Mouse (Mus musculus) CD8-positive naive resting alpha-beta T cell, adult 2 months (primary cell): ENCODE data around the gene Ntrk1.

Experiments used
- DNase-seq, 2 experiments: peaks; one replicate each; pipeline ENCODE4 v3.0.0; 2022; ENCODE audit warnings: low read depth in 2 of 2, low spot score in 2 of 2

Gene Ntrk1

GRCm38 (mm10) chr3:87789248-87789647 lies 5.7 kb downstream of the Ntrk1 start:
- no peak for DNase-seq

GRCm38 (mm10) chr3:87785626-87786214 lies 9.2 kb downstream of the Ntrk1 start:
- DNase-seq = no peak

- no peak for DNase-seq
These were observed 9.8 kb downstream of the Ntrk1 start for GRCm38 (mm10) chr3:87785156-87785555.

DNA sequence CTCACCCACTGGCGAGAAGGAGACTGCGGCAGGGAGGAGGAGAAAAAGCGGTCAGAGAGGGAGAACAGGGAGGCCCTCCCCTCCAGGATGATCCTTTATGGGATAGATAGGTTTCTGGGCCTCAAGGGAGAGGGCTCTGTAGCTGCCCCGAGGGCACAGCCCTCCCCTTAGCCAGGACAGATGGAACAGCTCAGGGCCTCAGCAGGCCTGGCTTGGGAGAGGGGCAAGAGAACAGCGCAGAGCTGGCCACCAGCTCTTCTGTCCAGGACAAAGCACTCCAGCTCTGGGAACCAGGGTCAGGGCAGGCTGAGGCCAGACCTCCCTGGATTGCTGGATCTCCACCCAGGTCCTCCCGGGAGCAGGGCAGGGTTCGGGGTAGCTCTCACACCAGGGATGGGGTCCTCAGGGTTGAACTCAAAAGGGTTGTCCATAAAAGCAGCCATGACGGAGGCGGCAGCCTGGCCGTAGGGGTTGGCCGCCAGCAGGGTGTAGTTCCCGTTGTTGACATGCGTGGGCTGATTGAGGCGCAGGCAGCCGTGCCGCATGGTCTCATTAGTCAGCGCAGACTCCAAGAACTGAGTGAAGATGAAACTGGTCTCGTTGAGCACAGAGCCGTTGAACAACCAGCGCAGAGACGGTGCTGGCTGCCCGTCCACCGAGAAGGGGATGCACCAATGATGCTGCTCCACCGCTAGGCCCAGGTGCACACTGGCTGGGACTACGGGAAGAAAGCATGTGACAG lies 11.5 kb downstream of the Ntrk1 start:
- DNase-seq = no peak

DNA sequence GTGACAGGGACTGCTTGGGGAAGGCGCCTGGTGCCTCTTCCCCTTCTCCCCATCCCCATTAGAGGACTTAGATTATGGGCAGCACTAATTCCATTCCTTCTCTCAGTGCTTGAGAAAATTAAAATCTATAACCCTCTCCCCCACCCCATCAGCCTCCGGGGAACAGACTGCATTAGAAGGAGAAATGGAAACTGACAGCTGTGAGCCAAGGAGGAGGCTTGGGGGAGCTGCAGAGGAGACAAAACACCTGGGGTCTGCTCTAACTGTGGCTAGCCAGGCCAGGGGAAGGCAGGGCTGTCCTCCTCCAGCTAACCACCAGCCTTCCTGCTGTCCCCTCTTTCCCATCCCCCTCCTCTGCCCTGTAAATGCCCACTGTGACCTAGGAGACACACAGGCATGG lies 15.9 kb downstream of the Ntrk1 start:
- no peak for DNase-seq

- DNase-seq = no peak
These were observed 16.7 kb downstream of the Ntrk1 start for GRCm38 (mm10) chr3:87778283-87778682.

DNA sequence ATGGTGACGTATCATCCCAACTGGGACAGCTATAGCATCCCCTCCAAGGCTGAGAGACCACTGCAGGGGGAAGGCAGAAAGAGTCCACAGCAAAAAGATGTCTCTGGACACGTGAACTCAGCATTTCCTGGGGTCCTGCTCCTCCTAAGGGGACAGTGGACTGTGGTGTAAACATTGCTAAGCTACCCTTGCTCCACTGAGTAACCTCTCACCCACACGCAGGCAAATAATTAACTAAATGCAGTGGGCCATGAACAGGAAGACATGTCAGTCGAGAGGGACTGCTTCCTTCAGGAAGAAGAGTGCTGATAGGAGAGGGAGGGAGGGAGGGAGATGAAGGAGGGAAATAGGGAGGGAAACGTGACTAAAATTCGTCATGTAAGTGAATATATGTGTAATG lies 23.9 kb downstream of the Ntrk1 start:
- DNase-seq = no peak

- DNase-seq = peak; percentile 50 to 70
These were observed 24.7 kb downstream of the Ntrk1 start for GRCm38 (mm10) chr3:87770280-87770679.

- no peak for DNase-seq
These were observed 25.5 kb downstream of the Ntrk1 start for GRCm38 (mm10) chr3:87769506-87769905.

- DNase-seq = peak; percentile 77 to 84
These were observed 26.1 kb downstream of the Ntrk1 start for GRCm38 (mm10) chr3:87768844-87769243.

- DNase-seq = no peak
These were observed 26.5 kb downstream of the Ntrk1 start for GRCm38 (mm10) chr3:87768431-87768830.

GRCm38 (mm10) chr3:87767764-87768163 lies 27.2 kb downstream of the Ntrk1 start:
- no peak for DNase-seq

DNA sequence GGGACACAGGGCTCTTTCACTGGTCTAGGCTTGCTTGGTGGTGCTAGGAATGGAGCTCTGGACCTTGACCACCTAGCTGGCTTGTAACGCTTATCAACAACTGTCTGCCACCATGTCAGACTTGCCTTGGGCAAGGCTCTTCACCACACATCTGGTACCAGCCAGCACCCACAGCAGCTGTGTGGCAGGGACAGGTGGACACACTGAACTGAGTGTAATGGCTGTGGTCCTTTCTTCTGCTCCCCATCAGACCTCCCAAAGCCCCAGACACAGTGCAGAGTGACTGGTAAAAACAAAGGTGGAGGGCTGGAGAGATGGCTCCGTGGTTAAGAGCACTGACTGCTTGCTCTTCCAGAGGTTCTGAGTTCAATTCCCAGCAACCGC lies 28.7 kb downstream of the Ntrk1 start:
- no peak for DNase-seq

- no peak for DNase-seq
These were observed 29.2 kb downstream of the Ntrk1 start for GRCm38 (mm10) chr3:87765631-87766283.

- peak; percentile 65 to 66 for DNase-seq
These were observed 29.9 kb downstream of the Ntrk1 start for GRCm38 (mm10) chr3:87765091-87765490.

DNA sequence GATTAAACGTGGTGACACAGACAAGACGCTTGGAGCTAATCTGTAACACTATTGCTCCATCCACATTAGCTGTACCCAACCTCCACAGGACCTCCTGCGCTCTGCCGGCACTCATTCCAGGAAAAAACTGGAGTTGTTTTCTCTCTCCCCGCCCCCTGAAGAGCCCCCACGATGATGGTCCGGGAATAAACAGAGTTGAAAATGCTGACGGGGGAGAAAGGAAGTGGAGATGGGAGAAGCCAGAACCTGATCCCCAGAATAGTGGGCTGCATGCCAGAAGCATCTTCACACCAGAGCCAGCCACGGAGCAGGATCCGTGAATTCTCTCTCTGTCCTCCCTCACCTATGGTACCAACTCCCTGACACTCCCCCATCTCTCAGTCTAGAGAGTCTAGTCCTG lies 30.5 kb downstream of the Ntrk1 start:
- DNase-seq = no peak

- no peak for DNase-seq
These were observed 31.2 kb downstream of the Ntrk1 start for GRCm38 (mm10) chr3:87763683-87764289.

DNA sequence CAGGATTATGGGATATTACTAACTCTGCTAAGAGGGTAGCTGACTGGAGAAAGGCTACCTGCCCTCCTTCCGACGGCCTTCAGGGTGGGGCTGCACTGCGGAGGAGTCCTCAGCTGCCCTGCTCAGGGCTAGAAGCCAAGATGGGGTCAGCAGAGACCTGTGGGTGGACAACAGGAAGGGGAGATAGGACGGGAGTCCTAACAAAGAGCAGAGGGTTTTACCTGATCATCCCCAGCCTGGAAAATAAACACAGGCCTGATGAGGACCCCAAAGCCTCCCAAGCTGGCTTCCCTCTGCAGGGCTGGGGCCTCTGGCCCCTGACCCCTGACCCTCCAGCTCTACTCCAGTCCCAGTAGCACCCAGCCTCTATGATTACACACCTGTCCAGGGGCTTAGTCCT lies 31.8 kb downstream of the Ntrk1 start:
- DNase-seq = no peak

DNA sequence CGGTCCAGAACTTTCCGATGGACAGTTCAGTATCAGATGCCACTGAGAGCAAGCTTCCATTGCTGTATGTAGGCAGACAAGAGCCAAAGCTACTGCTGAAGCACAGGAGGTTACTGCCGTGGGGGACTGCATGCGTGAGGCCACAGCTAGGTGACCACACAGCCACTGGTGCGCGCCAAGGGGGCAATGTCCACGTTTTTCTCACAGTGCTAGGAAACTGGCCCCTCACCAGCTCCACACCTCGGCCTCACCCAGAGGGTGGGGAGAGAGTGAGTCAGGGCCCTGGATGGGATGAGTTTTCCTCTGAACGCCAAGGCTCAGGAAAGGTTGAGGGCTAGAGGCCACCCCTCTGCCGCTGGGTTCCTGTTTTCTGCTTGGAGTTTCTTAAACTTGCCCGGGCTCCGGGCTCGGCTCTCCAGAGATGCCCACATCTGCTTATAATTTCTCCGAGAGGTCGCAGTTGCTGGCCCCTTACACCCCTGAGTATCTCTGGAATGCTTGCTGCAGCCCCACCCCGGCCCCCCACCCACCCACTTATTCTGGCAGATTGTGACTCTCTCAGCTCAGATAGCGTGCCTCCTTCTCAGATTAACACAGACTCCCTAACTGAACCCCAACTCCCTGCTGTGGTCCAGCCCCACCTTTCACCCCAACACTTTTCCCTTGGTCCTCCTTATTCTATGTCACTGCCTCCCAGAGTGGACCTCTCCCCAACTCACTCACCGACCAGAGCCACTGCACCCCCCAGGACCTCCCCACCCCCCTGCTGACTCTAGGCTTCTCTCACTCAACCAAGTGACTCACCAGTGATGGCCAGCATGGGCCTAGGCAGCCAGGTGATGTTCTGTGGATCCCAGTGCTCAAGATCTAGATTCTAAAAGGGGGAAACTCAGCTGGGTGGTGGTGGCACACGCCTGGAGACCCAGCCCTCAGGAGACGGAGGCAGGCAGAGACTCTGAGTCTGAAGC lies 33.3 kb downstream of the Ntrk1 start:
- no peak for DNase-seq

DNA sequence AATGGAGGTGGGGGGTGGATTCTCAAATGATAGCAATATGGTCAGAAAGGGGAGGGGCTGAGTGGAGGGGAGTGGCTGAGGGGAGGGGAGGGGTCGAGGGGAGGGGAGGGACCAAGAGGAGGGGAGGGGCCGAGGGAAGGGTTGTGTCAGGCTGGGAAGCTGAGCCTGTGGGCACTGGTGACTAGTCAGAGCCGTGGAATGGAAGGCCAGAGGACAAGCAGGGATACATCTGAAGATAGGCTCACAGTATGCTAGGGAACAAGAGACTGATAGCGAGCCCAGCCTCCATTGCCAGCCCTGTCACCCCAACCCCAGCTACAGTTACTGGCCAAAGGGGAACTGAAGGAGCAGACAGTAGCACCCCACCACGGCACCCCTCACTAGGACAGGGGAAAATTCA lies 36.3 kb downstream of the Ntrk1 start:
- DNase-seq = no peak

- no peak for DNase-seq
These were observed 38.5 kb downstream of the Ntrk1 start for GRCm38 (mm10) chr3:87756488-87756887.
